Mouse (Mus musculus) C2C12 (cell line): ENCODE results near the gene Trio.

Source experiments
- FOSL1 ChIP-seq: IDR thresholded peaks from one replicate; pipeline ENCODE4 v1.8.0; 2011; ENCODE audit warnings: mild to moderate bottlenecking, low read length; ENCODE audit not compliant: poor library complexity, insufficient read depth, severe bottlenecking
- USF1 ChIP-seq: IDR thresholded peaks from one replicate; pipeline ENCODE4 v1.6.1; 2011; ENCODE audit warnings: low read depth, mild to moderate bottlenecking, control low read depth, moderate library complexity

DNA sequence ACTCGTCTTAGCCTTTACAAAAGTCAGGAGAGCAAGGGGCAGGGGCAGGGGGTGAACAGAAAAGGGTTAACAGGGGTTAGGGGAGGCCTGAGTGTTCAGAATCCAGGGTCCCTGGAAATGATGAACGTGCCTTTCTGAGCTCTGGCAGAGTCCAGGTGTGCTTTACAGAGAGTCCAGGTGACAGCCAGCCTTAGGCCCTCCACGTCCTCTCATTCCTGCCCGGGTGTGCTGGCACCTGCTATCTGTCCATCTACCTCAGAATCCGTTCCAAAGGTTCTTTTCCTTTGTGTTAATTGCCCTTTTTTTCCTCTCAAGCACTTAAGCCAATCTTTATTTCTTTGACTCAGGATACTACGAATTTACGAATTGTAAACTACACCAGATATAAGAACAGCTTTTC, 32.1 kb downstream of the Trio start:
- TF ChIP-seq USF1 (no peak), FOSL1 (no peak)
